Mouse (Mus musculus) heart, adult 11 months (tissue): ENCODE measurements around the gene Tead1.
A peak's percentile ranks its signal among the peaks of the same experiment; 100 is the strongest.

Experiments
- DNase-seq: peaks from one replicate; pipeline ENCODE4 v3.0.0; 2022

Tead1 gene

DNA sequence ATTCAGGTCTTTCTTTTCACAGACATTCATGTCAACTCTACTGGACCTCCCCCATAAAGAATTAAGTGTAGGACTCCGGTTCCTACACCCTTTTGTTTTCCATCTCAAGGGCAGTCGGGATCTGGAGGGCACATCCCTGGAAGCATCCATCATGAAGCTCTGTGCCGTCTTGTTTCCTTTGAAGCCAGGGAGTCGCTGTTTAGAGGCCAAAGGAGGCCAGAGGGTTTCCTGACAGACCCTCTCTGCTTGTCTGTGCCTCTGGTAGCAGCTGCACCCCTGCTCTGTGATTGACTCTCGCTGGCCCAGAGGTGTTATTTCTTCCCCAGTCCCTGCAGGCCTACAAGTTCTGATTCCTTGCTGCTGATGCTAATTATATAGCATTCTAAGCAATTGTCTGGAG, 259.8 kb downstream of the Tead1 start:
- peak; percentile 39 for DNase-seq

DNA sequence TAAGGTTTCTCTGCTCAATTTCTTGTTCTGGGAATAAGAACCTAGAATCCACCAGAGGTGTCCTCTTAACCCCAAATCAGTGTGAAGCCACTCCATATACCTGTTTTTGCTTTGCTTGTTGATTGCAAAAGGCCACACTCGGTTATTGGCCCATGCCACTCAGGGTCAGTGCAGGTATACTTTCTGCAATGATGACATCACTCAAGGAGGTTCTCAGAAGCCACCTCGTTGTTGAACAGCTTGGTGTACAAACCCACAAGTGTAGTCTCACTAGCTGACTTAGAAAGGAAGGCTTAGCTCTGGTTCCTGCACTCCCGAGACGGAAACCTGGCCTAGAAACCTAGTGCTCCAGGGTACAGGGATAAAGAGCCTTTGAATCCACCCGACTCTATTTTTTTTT, 263.4 kb downstream of the Tead1 start:
- peak; percentile 54 for DNase-seq

DNA sequence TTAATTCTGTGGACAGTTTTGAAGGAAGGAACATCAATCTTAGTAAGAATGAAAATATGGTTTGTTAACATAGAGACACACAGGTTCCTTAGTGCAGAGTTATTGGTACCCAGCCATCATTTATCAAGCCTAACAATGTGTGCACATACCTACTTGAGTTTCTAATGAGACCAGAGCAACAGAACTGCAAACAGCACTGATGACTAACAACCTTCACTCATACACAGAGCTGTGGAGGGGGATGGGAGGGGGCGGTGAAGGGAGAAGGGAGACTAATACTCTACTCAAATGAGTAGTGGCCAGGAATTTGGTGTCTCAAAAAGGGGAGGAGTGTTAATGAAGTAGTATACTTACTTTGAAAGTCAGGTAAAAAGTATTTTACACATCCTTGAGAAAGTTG, 263.9 kb downstream of the Tead1 start:
- DNase-seq: peak; percentile 31

- peak; percentile 70 for DNase-seq
Observed at GRCm38 (mm10) chr7:112946706-112947105, 267.6 kb downstream of the Tead1 start.

GRCm38 (mm10) chr7:112953777-112954291, 274.7 kb downstream of the Tead1 start, which contains the start of gene Rassf10:
TSS of gene Rassf10 (plus strand) at chr7:112953962.
- peak; percentile 99 for DNase-seq

- peak; percentile 90 for DNase-seq
Observed at GRCm38 (mm10) chr7:112954351-112955102, 275.4 kb downstream of the Tead1 start.

- peak; percentile 93 for DNase-seq
Observed at GRCm38 (mm10) chr7:112955103-112955827, 276.1 kb downstream of the Tead1 start.

GRCm38 (mm10) chr7:112955955-112956354, 276.8 kb downstream of the Tead1 start:
- DNase-seq: no peak
